Mouse (Mus musculus) bone marrow, adult 2 months (tissue): Measurements from ENCODE around the gene Prss22. TPM values are rescaled to one million over a fixed set of nuclear protein-coding genes. Genes with fewer than 3 reads are reported as not detected.

Experiments
- H3K27ac ChIP-seq: fragments of 200-500 bp; 2 replicates; pipeline ENCODE4 v1.5.1; 2012; ENCODE audit warnings: low read depth, mild to moderate bottlenecking, control low read depth, inconsistent platforms, low read length; ENCODE audit not compliant: control insufficient read depth, poor library complexity, insufficient read depth
- H3K4me1 ChIP-seq: fragments of 200-500 bp; 2 replicates; pipeline ENCODE4 v1.6.1; 2011; ENCODE audit warnings: low read length; ENCODE audit not compliant: control insufficient read depth, insufficient read depth
- H3K4me3 ChIP-seq: fragments of 200-500 bp; replicated peaks from 2 replicates; pipeline ENCODE3; 2011; ENCODE audit warnings: mild to moderate bottlenecking, low read depth, low read length, control low read depth; ENCODE audit not compliant: control insufficient read depth
- CTCF ChIP-seq: fragments of 200-500 bp; IDR thresholded peaks from 2 replicates; pipeline ENCODE4 v1.5.1; 2011; ENCODE audit warnings: low read length, control low read depth; ENCODE audit not compliant: control insufficient read depth, insufficient read depth
- POLR2A ChIP-seq: fragments of 200-500 bp; IDR thresholded peaks from 2 replicates; pipeline ENCODE4 v1.6.1; 2011; ENCODE audit warnings: low read depth, mild to moderate bottlenecking, control low read depth, low read length, borderline replicate concordance; ENCODE audit not compliant: control insufficient read depth
- WGBS: fragments of 180-500 bp; shearing (Covaris S2); methylation state at CpG from one replicate; pipeline ENCODE4 v1.1.7; 2018; 5-methylcytosine and 5-hydroxymethylcytosine counted together
- polyA plus RNA-seq: library from polyadenylated mRNA; stranded (reverse); fragments of >200 nt; gene quantifications from 2 replicates; pipeline ENCODE4 v1.2.4, GENCODE M21; 2011; ENCODE audit warnings: low replicate concordance; ENCODE audit not compliant: missing spikeins, insufficient read depth, insufficient read length

Prss22 gene
- polyA plus RNA-seq, 1 experiment, result not detected

- no peak for TF ChIP-seq CTCF
- TF ChIP-seq POLR2A, result no peak
- Histone ChIP-seq H3K4me3 (no peak overlapping the region), H3K27ac (no peak overlapping the region), H3K4me1 (no peaks in the 10 kb centered on the region)
- 34% methylated on average over 2 of the region's 2 CpGs for whole genome bisulfite sequencing
Observed at GRCm38 (mm10) chr17:23989802-23990201, 8.1 kb downstream of the Prss22 start.

GRCm38 (mm10) chr17:23984989-23985388 lies 12.9 kb downstream of the Prss22 start:
- Histone ChIP-seq H3K4me1 (peaks cover 4% of the 10 kb centered on the region), H3K4me3 (no peak overlapping the region), H3K27ac (no peak overlapping the region)
- TF ChIP-seq CTCF (no peak), POLR2A (no peak)
- WGBS, result 76% methylated on average over 1 of the region's 1 CpGs

- Histone ChIP-seq H3K27ac (no peak overlapping the region), H3K4me1 (peaks cover 4% of the 10 kb centered on the region), H3K4me3 (no peak overlapping the region)
- 3% methylated on average over 4 of the region's 4 CpGs for WGBS
- TF ChIP-seq POLR2A (no peak), CTCF (no peak)
Observed at GRCm38 (mm10) chr17:23982912-23983311, 15.0 kb downstream of the Prss22 start.

- 55% methylated on average over 10 of the region's 10 CpGs for WGBS
- H3K27ac ChIP-seq, result peak within 1 kb of the TSS; percentile 59; the same call in 1 of the 2 replicates
- TF ChIP-seq CTCF (no peak), POLR2A (no peak)
- peaks cover 4% of the 10 kb centered on the region for H3K4me1 ChIP-seq
- peak within 1 kb of the TSS; percentile 35 for H3K4me3 ChIP-seq
Observed at GRCm38 (mm10) chr17:23980297-23980909, 17.5 kb downstream of the Prss22 start, which contains the start of gene Prss30. Gene Prss30 (minus strand): TSS chr17:23980566.

GRCm38 (mm10) chr17:23979471-23979870 lies 18.4 kb downstream of the Prss22 start:
- Histone ChIP-seq H3K4me3 (no peak overlapping the region), H3K4me1 (peaks cover 4% of the 10 kb centered on the region), H3K27ac (no peak overlapping the region)
- 61% methylated on average over 3 of the region's 3 CpGs for WGBS
- no peak for TF ChIP-seq CTCF
- TF ChIP-seq POLR2A, result no peak

- WGBS, result 78% methylated on average over 4 of the region's 4 CpGs
- H3K27ac ChIP-seq, result no peak overlapping the region
- H3K4me3 ChIP-seq, result no peak overlapping the region
- TF ChIP-seq CTCF (no peak), POLR2A (no peak)
- peaks cover 3% of the 10 kb centered on the region for H3K4me1 ChIP-seq
Observed at GRCm38 (mm10) chr17:23976665-23977064, 21.2 kb downstream of the Prss22 start.

- Histone ChIP-seq H3K4me3 (no peak overlapping the region), H3K4me1 (no peaks in the 10 kb centered on the region), H3K27ac (no peak overlapping the region)
- 71% methylated on average over 9 of the region's 9 CpGs for WGBS
- no peak for TF ChIP-seq POLR2A
- TF ChIP-seq CTCF, result no peak
Observed at GRCm38 (mm10) chr17:23971315-23971714, 26.6 kb downstream of the Prss22 start.

GRCm38 (mm10) chr17:23969231-23969630 lies 28.7 kb downstream of the Prss22 start:
- 0% methylated on average over 1 of the region's 1 CpGs for WGBS
- no peak overlapping the region for H3K27ac ChIP-seq
- no peaks in the 10 kb centered on the region; the same call in 1 of the 2 replicates for H3K4me1 ChIP-seq
- H3K4me3 ChIP-seq, result no peak overlapping the region
- TF ChIP-seq CTCF (peak; percentile 86), POLR2A (no peak)
